Mouse (Mus musculus): ENCODE data around the gene Spata7. TPM values are rescaled to one million over a fixed set of nuclear protein-coding genes. Genes with fewer than 3 reads are reported as not detected.
A peak's percentile ranks its signal among the peaks of the same experiment; 100 is the strongest.

Gene Spata7
- polyA plus RNA-seq, 1 experiment from 2014 or later: 21.7 TPM

DNA sequence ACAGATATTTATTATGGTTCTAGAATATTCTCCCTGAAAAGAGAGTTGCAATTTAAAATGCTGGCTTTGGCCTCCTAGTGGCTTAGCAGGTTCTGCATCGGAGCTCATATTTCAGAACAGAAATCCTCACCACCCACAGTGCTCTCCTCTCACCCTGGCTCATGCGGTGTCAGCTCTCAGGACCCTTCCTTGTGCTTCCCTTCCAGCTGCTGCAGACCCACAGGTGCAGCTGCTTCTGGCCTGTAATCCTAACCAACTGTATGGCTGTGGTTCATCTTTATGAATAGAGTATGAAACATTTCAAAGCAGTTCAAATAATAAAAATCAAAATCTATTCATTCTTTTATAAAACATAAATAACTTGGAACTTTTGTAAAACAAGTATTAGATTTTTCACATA is 28.9 kb downstream of the Spata7 start:
- Histone ChIP-seq H3K4me3 (ENCODE audit: low read depth, low read length) (no peak overlapping the region), H3K9me3 (replicated peaks; ENCODE audit: control insufficient read depth, low read length) (no peaks in the 10 kb centered on the region), H3K4me2 (ENCODE audit: low read depth, low read length) (no peak overlapping the region), H3K4me1 (ENCODE audit: control insufficient read depth, insufficient read depth, low read length) (no peaks in the 10 kb centered on the region), H3K9ac (replicated peaks; ENCODE audit: low read length) (no peak overlapping the region), H3K27me3 (ENCODE audit: control insufficient read depth, insufficient read depth, low read length) (no peaks in the 10 kb centered on the region), H3K27ac (replicated peaks; ENCODE audit: low read depth, low read length) (no peak overlapping the region), H3K36me3 (replicated peaks; ENCODE audit: control insufficient read depth, insufficient read depth, low read depth, low read length) (no peaks in the 10 kb centered on the region; the same call in 1 of the 2 replicates)
- ATAC-seq (replicated peaks; ENCODE audit: insufficient number of reproducible peaks, low FRiP score, low TSS enrichment, low read depth) (no peak), DNase-seq (ENCODE audit: low spot score) (no peak)
- 72% methylated on average over 2 of the region's 2 CpGs for WGBS

DNA sequence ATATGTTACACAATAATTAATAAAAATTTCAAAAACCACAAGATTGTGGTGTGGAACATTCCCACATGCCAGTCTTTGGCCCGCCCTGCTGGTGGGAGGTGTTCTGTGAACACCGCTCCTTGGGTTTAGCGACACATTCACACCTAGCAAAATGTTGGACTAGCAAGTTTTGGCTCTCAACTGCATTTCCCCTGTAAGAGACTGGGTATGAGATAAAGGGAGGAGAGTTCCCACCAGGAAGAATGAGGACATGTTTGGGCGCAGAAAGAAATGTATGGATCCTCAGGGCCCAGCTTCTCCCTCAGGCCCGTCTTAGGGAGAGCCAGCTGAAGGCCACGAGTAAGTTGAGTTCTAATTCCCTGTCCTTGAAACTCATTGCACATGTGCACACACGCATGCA is 34.7 kb downstream of the Spata7 start:
- no peaks in the 10 kb centered on the region for H3K4me1 ChIP-seq (ENCODE audit: control insufficient read depth, insufficient read depth, low read length)
- H3K4me2 ChIP-seq (ENCODE audit: low read depth, low read length): no peak overlapping the region
- no peak overlapping the region for H3K27ac ChIP-seq (replicated peaks; ENCODE audit: low read depth, low read length)
- H3K9ac ChIP-seq (replicated peaks; ENCODE audit: low read length): no peak overlapping the region
- 91% methylated on average over 7 of the region's 7 CpGs for WGBS
- no peak for ATAC-seq (replicated peaks; ENCODE audit: insufficient number of reproducible peaks, low FRiP score, low TSS enrichment, low read depth)
- no peaks in the 10 kb centered on the region for H3K27me3 ChIP-seq (ENCODE audit: control insufficient read depth, insufficient read depth, low read length)
- DNase-seq (ENCODE audit: low spot score): no peak
- no peaks in the 10 kb centered on the region; the same call in 1 of the 2 replicates for H3K36me3 ChIP-seq (replicated peaks; ENCODE audit: control insufficient read depth, insufficient read depth, low read depth, low read length)
- H3K9me3 ChIP-seq (replicated peaks; ENCODE audit: control insufficient read depth, low read length): no peaks in the 10 kb centered on the region
- H3K4me3 ChIP-seq (ENCODE audit: low read depth, low read length): no peak overlapping the region

DNA sequence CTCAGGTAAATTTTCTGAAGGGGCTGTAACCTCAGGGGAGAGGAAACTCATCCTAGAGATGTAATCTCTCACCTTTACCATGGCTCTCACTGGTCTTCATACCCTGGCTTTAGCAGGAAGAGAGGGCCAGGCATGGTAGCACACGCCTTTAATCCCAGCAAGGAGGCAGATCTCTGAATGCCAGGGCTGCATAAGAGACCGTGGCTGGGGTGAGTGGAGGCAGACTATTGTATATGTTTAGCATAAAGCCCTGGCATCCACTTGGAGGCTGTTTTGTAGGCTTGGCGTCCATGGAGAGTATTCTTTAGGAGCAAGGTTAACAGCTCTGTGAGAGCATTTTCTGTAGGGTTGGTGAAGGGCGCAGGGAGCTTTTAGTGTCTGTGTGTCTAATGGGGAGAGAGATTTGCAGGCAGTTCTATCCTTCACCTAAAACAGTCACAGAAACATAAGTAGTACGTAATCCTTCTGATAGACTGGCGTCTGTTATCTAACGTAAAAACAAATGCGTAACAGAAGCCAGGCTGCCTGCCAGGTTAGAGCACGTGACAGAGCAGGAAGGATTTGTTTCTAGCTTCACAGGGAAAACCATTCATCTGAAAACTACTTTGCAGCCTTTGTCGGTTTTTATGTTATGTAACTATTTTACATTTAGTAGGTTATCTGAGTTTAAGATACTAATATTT is 40.3 kb downstream of the Spata7 start:
- ATAC-seq (replicated peaks; ENCODE audit: insufficient number of reproducible peaks, low FRiP score, low TSS enrichment, low read depth) (no peak), DNase-seq (ENCODE audit: low spot score) (no peak)
- Histone ChIP-seq H3K27me3 (ENCODE audit: control insufficient read depth, insufficient read depth, low read length) (no peaks in the 10 kb centered on the region), H3K4me3 (ENCODE audit: low read depth, low read length) (no peak overlapping the region), H3K4me2 (ENCODE audit: low read depth, low read length) (no peak overlapping the region), H3K4me1 (ENCODE audit: control insufficient read depth, insufficient read depth, low read length) (no peaks in the 10 kb centered on the region), H3K9me3 (replicated peaks; ENCODE audit: control insufficient read depth, low read length) (no peaks in the 10 kb centered on the region), H3K36me3 (replicated peaks; ENCODE audit: control insufficient read depth, insufficient read depth, low read depth, low read length) (no peaks in the 10 kb centered on the region), H3K27ac (replicated peaks; ENCODE audit: low read depth, low read length) (no peak overlapping the region), H3K9ac (replicated peaks; ENCODE audit: low read length) (no peak overlapping the region)
- 82% methylated on average over 10 of the region's 10 CpGs for WGBS

DNA sequence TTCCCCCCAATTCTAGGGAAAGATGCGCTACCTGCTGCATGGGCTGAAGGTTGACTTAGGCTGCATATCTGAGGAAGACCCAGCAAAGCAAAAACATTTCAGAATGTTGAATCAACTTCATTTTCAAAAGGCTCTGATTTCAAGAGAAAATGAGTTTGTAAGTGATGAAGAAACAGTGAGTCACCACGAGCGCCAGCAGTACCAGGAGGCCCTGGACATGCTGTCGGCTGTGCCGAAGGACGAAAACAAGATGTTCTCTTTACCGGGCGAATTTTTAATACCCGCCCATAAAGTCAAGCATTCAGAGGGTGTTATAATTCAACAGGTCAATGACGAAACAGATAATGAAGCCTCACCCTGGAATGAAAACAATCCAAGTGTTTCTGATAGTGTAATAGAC is 41.1 kb downstream of the Spata7 start:
- no peaks in the 10 kb centered on the region for H3K9me3 ChIP-seq (replicated peaks; ENCODE audit: control insufficient read depth, low read length)
- DNase-seq (ENCODE audit: low spot score): no peak
- H3K4me2 ChIP-seq (ENCODE audit: low read depth, low read length): no peak overlapping the region
- H3K4me3 ChIP-seq (ENCODE audit: low read depth, low read length): no peak overlapping the region
- H3K27ac ChIP-seq (replicated peaks; ENCODE audit: low read depth, low read length): no peak overlapping the region
- ATAC-seq (replicated peaks; ENCODE audit: insufficient number of reproducible peaks, low FRiP score, low TSS enrichment, low read depth): no peak
- H3K9ac ChIP-seq (replicated peaks; ENCODE audit: low read length): no peak overlapping the region
- H3K36me3 ChIP-seq (replicated peaks; ENCODE audit: control insufficient read depth, insufficient read depth, low read depth, low read length): no peaks in the 10 kb centered on the region
- H3K4me1 ChIP-seq (ENCODE audit: control insufficient read depth, insufficient read depth, low read length): no peaks in the 10 kb centered on the region
- 93% methylated on average over 10 of the region's 10 CpGs for WGBS
- no peaks in the 10 kb centered on the region for H3K27me3 ChIP-seq (ENCODE audit: control insufficient read depth, insufficient read depth, low read length)

DNA sequence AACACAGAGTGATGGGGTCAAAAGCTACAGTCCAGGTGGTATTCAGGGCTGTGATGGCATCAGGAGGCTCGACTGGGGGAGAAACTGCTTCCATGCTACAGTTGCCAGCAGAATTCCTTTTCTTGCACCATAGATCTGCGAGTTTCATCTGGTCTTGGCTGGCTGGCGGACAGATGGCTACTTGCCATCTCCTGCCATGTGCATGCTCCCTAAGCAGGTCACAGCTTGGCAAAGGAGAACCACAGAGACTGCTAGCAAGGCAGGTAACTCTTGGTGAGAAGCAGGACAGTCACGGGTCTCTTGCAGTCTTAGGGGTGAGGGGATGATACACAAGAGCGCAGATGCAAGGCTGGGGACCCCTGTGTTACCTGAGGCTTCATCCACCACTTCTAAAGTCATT is 41.9 kb downstream of the Spata7 start:
- ATAC-seq (replicated peaks; ENCODE audit: insufficient number of reproducible peaks, low FRiP score, low TSS enrichment, low read depth): no peak
- no peaks in the 10 kb centered on the region for H3K9me3 ChIP-seq (replicated peaks; ENCODE audit: control insufficient read depth, low read length)
- no peak for DNase-seq (ENCODE audit: low spot score)
- H3K4me1 ChIP-seq (ENCODE audit: control insufficient read depth, insufficient read depth, low read length): no peaks in the 10 kb centered on the region
- no peak overlapping the region for H3K4me3 ChIP-seq (ENCODE audit: low read depth, low read length)
- H3K27ac ChIP-seq (replicated peaks; ENCODE audit: low read depth, low read length): no peak overlapping the region
- H3K4me2 ChIP-seq (ENCODE audit: low read depth, low read length): no peak overlapping the region
- H3K36me3 ChIP-seq (replicated peaks; ENCODE audit: control insufficient read depth, insufficient read depth, low read depth, low read length): no peaks in the 10 kb centered on the region
- no peak overlapping the region for H3K9ac ChIP-seq (replicated peaks; ENCODE audit: low read length)
- WGBS: 87% methylated on average over 5 of the region's 5 CpGs
- no peaks in the 10 kb centered on the region for H3K27me3 ChIP-seq (ENCODE audit: control insufficient read depth, insufficient read depth, low read length)

DNA sequence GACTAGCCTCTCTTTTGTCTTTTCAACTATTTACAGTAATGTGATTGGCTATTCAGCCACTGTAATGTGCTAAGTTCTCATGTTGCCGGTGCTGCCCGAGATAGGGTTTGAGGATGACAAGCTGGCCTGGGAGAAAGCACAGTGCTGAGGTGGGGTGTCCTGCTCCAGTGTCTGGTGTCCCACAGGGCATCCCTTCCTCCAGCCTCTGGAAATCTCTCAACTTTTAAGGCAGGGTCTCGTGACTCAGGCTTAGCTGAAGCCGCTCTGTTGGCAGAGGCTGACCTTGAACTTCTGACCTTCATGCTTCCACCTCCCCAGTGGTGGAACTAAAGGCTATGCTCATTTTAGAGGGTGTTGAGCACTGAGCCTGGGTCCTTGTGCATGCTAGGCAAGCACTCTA is 42.5 kb downstream of the Spata7 start:
- H3K9ac ChIP-seq (replicated peaks; ENCODE audit: low read length): no peak overlapping the region
- H3K4me2 ChIP-seq (ENCODE audit: low read depth, low read length): no peak overlapping the region
- H3K27me3 ChIP-seq (ENCODE audit: control insufficient read depth, insufficient read depth, low read length): no peaks in the 10 kb centered on the region
- ATAC-seq (replicated peaks; ENCODE audit: insufficient number of reproducible peaks, low FRiP score, low TSS enrichment, low read depth) (no peak), DNase-seq (ENCODE audit: low spot score) (no peak)
- H3K36me3 ChIP-seq (replicated peaks; ENCODE audit: control insufficient read depth, insufficient read depth, low read depth, low read length): no peaks in the 10 kb centered on the region
- H3K4me3 ChIP-seq (ENCODE audit: low read depth, low read length): no peak overlapping the region
- no peak overlapping the region for H3K27ac ChIP-seq (replicated peaks; ENCODE audit: low read depth, low read length)
- no peaks in the 10 kb centered on the region for H3K9me3 ChIP-seq (replicated peaks; ENCODE audit: control insufficient read depth, low read length)
- no peaks in the 10 kb centered on the region for H3K4me1 ChIP-seq (ENCODE audit: control insufficient read depth, insufficient read depth, low read length)
- 90% methylated on average over 4 of the region's 4 CpGs for WGBS

DNA sequence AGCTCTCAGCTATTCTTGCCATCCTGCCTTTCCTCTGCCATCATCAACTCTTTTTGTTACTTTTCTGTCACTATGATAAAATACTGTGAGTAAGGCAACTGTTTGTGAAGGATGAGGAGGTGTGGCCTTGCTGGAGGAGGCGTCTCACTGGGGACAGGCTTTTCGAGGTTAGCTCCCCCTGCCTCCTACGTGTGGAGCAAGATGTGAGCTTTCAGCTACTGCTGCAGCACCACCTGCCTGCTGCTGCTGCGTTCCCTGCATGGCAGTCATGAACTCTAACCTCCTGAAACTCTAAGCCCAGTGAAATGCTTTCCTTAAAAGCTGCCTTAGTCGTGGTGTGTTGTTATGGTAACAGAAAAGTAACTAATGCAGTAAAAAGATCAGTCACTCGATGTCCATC is 45.9 kb downstream of the Spata7 start:
- ATAC-seq (replicated peaks; ENCODE audit: insufficient number of reproducible peaks, low FRiP score, low TSS enrichment, low read depth) (no peak), DNase-seq (ENCODE audit: low spot score) (no peak)
- H3K36me3 ChIP-seq (replicated peaks; ENCODE audit: control insufficient read depth, insufficient read depth, low read depth, low read length): no peaks in the 10 kb centered on the region
- no peak overlapping the region for H3K4me3 ChIP-seq (ENCODE audit: low read depth, low read length)
- no peak overlapping the region for H3K9ac ChIP-seq (replicated peaks; ENCODE audit: low read length)
- no peaks in the 10 kb centered on the region for H3K27me3 ChIP-seq (ENCODE audit: control insufficient read depth, insufficient read depth, low read length)
- H3K4me1 ChIP-seq (ENCODE audit: control insufficient read depth, insufficient read depth, low read length): no peaks in the 10 kb centered on the region
- no peak overlapping the region for H3K27ac ChIP-seq (replicated peaks; ENCODE audit: low read depth, low read length)
- 56% methylated on average over 6 of the region's 6 CpGs for WGBS
- H3K9me3 ChIP-seq (replicated peaks; ENCODE audit: control insufficient read depth, low read length): no peaks in the 10 kb centered on the region
- H3K4me2 ChIP-seq (ENCODE audit: low read depth, low read length): no peak overlapping the region

DNA sequence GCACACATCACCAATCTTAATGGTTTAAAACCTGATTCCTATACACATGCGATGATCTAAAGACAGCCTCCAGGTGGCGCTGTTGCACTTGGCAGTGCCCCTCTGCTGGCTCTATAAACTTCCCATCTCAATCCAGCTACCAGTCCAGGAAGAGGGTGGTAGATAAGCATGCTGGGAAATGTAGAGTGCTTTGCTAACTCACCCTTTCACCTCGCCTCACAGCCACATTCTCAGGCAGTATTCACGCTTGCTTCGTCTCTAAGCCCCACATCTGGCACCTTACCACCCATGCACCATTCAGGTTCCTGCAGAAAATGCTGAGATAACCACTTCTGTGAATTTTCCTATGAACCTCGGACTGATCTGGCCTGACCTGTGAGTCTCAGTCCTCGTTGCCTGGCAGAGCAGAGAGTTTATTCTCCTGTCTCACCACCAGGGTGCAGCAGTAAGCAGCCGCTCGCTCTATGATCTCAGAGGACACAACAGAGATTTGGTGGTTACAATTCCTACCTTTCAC is 46.7 kb downstream of the Spata7 start:
- Histone ChIP-seq H3K27ac (replicated peaks; ENCODE audit: low read depth, low read length) (no peak overlapping the region), H3K4me2 (ENCODE audit: low read depth, low read length) (peak overlapping the region; percentile 43), H3K4me1 (ENCODE audit: control insufficient read depth, insufficient read depth, low read length) (no peaks in the 10 kb centered on the region), H3K36me3 (replicated peaks; ENCODE audit: control insufficient read depth, insufficient read depth, low read depth, low read length) (no peaks in the 10 kb centered on the region), H3K9me3 (replicated peaks; ENCODE audit: control insufficient read depth, low read length) (no peaks in the 10 kb centered on the region), H3K4me3 (ENCODE audit: low read depth, low read length) (peak overlapping the region; percentile 8; the same call in 1 of the 2 replicates), H3K27me3 (ENCODE audit: control insufficient read depth, insufficient read depth, low read length) (no peaks in the 10 kb centered on the region), H3K9ac (replicated peaks; ENCODE audit: low read length) (peak overlapping the region; percentile 13; the same call in 1 of the 2 replicates)
- ATAC-seq (replicated peaks; ENCODE audit: insufficient number of reproducible peaks, low FRiP score, low TSS enrichment, low read depth) (peak; percentile 83), DNase-seq (ENCODE audit: low spot score) (peak; percentile 81)
- 9% methylated on average over 9 of the region's 9 CpGs for WGBS

Data from embryonic facial prominence, embryonic 11.5 days (tissue).